Mouse (Mus musculus): ENCODE data around the gene Foxo1. TPM values are rescaled to one million over a fixed set of nuclear protein-coding genes. Genes with fewer than 3 reads are reported as not detected.

The Foxo1 gene
- polyA plus RNA-seq, 1 experiment from 2014 or later, result 6.8 TPM

- no peak overlapping the region for H3K4me3 ChIP-seq (replicated peaks)
- WGBS, result 79% methylated on average over 5 of the region's 5 CpGs
- no peaks in the 10 kb centered on the region for H3K4me1 ChIP-seq (replicated peaks)
- ATAC-seq (ENCODE audit: insufficient number of reproducible peaks, insufficient read depth, low FRiP score, low TSS enrichment, low read depth), result no peak
- H3K36me3 ChIP-seq, result no peaks in the 10 kb centered on the region
- no peak overlapping the region for H3K27ac ChIP-seq
- H3K9ac ChIP-seq (replicated peaks), result no peak overlapping the region
- no peaks in the 10 kb centered on the region for H3K27me3 ChIP-seq
- no peak overlapping the region for H3K4me2 ChIP-seq
- no peaks in the 10 kb centered on the region for H3K9me3 ChIP-seq
These were observed 108.8 kb downstream of the Foxo1 start for GRCm38 (mm10) chr3:52376974-52377373.

GRCm38 (mm10) chr3:52383351-52383750, 115.2 kb downstream of the Foxo1 start:
- Histone ChIP-seq H3K9ac (replicated peaks) (no peak overlapping the region), H3K4me2 (no peak overlapping the region), H3K4me3 (replicated peaks) (no peak overlapping the region), H3K27me3 (no peaks in the 10 kb centered on the region), H3K4me1 (replicated peaks) (peaks cover 8% of the 10 kb centered on the region; the same call in 1 of the 2 replicates), H3K9me3 (no peaks in the 10 kb centered on the region), H3K27ac (no peak overlapping the region), H3K36me3 (no peaks in the 10 kb centered on the region)
- ATAC-seq (ENCODE audit: insufficient number of reproducible peaks, insufficient read depth, low FRiP score, low TSS enrichment, low read depth), result no peak
- 89% methylated on average over 7 of the region's 7 CpGs for WGBS

GRCm38 (mm10) chr3:52386343-52386742, 118.2 kb downstream of the Foxo1 start:
- WGBS, result 46% methylated on average over 8 of the region's 8 CpGs
- Histone ChIP-seq H3K27me3 (no peaks in the 10 kb centered on the region), H3K4me3 (replicated peaks) (no peak overlapping the region), H3K27ac (no peak overlapping the region), H3K9ac (replicated peaks) (no peak overlapping the region), H3K36me3 (no peaks in the 10 kb centered on the region), H3K9me3 (peaks cover 5% of the 10 kb centered on the region; the same call in 1 of the 2 replicates), H3K4me2 (no peak overlapping the region), H3K4me1 (replicated peaks) (peaks cover 12% of the 10 kb centered on the region)
- no peak for ATAC-seq (ENCODE audit: insufficient number of reproducible peaks, insufficient read depth, low FRiP score, low TSS enrichment, low read depth)

- H3K4me1 ChIP-seq (replicated peaks), result peaks cover 18% of the 10 kb centered on the region
- H3K4me2 ChIP-seq, result no peak overlapping the region
- peaks cover 5% of the 10 kb centered on the region; the same call in 1 of the 2 replicates for H3K9me3 ChIP-seq
- ATAC-seq (ENCODE audit: insufficient number of reproducible peaks, insufficient read depth, low FRiP score, low TSS enrichment, low read depth), result no peak
- no peak overlapping the region for H3K9ac ChIP-seq (replicated peaks)
- no peak overlapping the region for H3K4me3 ChIP-seq (replicated peaks)
- H3K27ac ChIP-seq, result no peak overlapping the region
- no peaks in the 10 kb centered on the region for H3K36me3 ChIP-seq
- no peaks in the 10 kb centered on the region for H3K27me3 ChIP-seq
- WGBS, result 86% methylated on average over 7 of the region's 7 CpGs
These were observed 122.2 kb downstream of the Foxo1 start for GRCm38 (mm10) chr3:52390321-52390720.

GRCm38 (mm10) chr3:52390766-52391665, 122.9 kb downstream of the Foxo1 start:
- ATAC-seq (ENCODE audit: insufficient number of reproducible peaks, insufficient read depth, low FRiP score, low TSS enrichment, low read depth), result no peak
- H3K4me1 ChIP-seq (replicated peaks), result peaks cover 21% of the 10 kb centered on the region
- no peak overlapping the region for H3K27ac ChIP-seq
- WGBS, result 60% methylated on average over 17 of the region's 17 CpGs
- no peak overlapping the region for H3K9ac ChIP-seq (replicated peaks)
- no peak overlapping the region for H3K4me3 ChIP-seq (replicated peaks)
- H3K9me3 ChIP-seq, result peaks cover 5% of the 10 kb centered on the region; the same call in 1 of the 2 replicates
- no peak overlapping the region for H3K4me2 ChIP-seq
- no peaks in the 10 kb centered on the region for H3K27me3 ChIP-seq
- no peaks in the 10 kb centered on the region for H3K36me3 ChIP-seq

- peaks cover 27% of the 10 kb centered on the region for H3K4me1 ChIP-seq (replicated peaks)
- ATAC-seq (ENCODE audit: insufficient number of reproducible peaks, insufficient read depth, low FRiP score, low TSS enrichment, low read depth), result no peak
- H3K9ac ChIP-seq (replicated peaks), result no peak overlapping the region
- 77% methylated on average over 6 of the region's 6 CpGs for WGBS
- peaks cover 5% of the 10 kb centered on the region; the same call in 1 of the 2 replicates for H3K9me3 ChIP-seq
- no peak overlapping the region for H3K27ac ChIP-seq
- H3K27me3 ChIP-seq, result no peaks in the 10 kb centered on the region
- H3K36me3 ChIP-seq, result no peaks in the 10 kb centered on the region
- H3K4me3 ChIP-seq (replicated peaks), result no peak overlapping the region
- H3K4me2 ChIP-seq, result no peak overlapping the region
These were observed 123.8 kb downstream of the Foxo1 start for GRCm38 (mm10) chr3:52391897-52392296.

- Histone ChIP-seq H3K27ac (no peak overlapping the region), H3K9ac (replicated peaks) (no peak overlapping the region), H3K9me3 (peaks cover 5% of the 10 kb centered on the region; the same call in 1 of the 2 replicates), H3K36me3 (no peaks in the 10 kb centered on the region), H3K4me3 (replicated peaks) (no peak overlapping the region), H3K4me1 (replicated peaks) (peaks cover 26% of the 10 kb centered on the region), H3K27me3 (no peaks in the 10 kb centered on the region), H3K4me2 (no peak overlapping the region)
- WGBS, result 58% methylated on average over 2 of the region's 2 CpGs
- ATAC-seq (ENCODE audit: insufficient number of reproducible peaks, insufficient read depth, low FRiP score, low TSS enrichment, low read depth), result no peak
These were observed 124.4 kb downstream of the Foxo1 start for GRCm38 (mm10) chr3:52392521-52392920.

GRCm38 (mm10) chr3:52393171-52393570, 125.0 kb downstream of the Foxo1 start:
- Histone ChIP-seq H3K4me1 (replicated peaks) (peaks cover 24% of the 10 kb centered on the region), H3K4me3 (replicated peaks) (no peak overlapping the region), H3K36me3 (no peaks in the 10 kb centered on the region), H3K4me2 (no peak overlapping the region), H3K27me3 (0 out of 2 replicates have a peak, but pooled peaks cover 4% of the 10 kb centered on the region), H3K9ac (replicated peaks) (no peak overlapping the region), H3K9me3 (peaks cover 5% of the 10 kb centered on the region; the same call in 1 of the 2 replicates), H3K27ac (no peak overlapping the region)
- ATAC-seq (ENCODE audit: insufficient number of reproducible peaks, insufficient read depth, low FRiP score, low TSS enrichment, low read depth), result no peak
- 76% methylated on average over 10 of the region's 10 CpGs for WGBS

- Histone ChIP-seq H3K27ac (no peak overlapping the region), H3K4me3 (replicated peaks) (no peak overlapping the region), H3K9me3 (no peaks in the 10 kb centered on the region), H3K4me2 (no peak overlapping the region), H3K9ac (replicated peaks) (no peak overlapping the region), H3K27me3 (peaks cover 16% of the 10 kb centered on the region; the same call in 1 of the 2 replicates), H3K36me3 (no peaks in the 10 kb centered on the region), H3K4me1 (replicated peaks) (peaks cover 35% of the 10 kb centered on the region)
- no peak for ATAC-seq (ENCODE audit: insufficient number of reproducible peaks, insufficient read depth, low FRiP score, low TSS enrichment, low read depth)
- 74% methylated on average over 13 of the region's 13 CpGs for WGBS
These were observed 128.1 kb downstream of the Foxo1 start for GRCm38 (mm10) chr3:52396121-52396731.

- Histone ChIP-seq H3K4me3 (replicated peaks) (no peak overlapping the region), H3K36me3 (no peaks in the 10 kb centered on the region), H3K27ac (no peak overlapping the region), H3K4me1 (replicated peaks) (peaks cover 38% of the 10 kb centered on the region), H3K27me3 (peaks cover 19% of the 10 kb centered on the region), H3K9me3 (no peaks in the 10 kb centered on the region), H3K4me2 (no peak overlapping the region), H3K9ac (replicated peaks) (no peak overlapping the region)
- WGBS, result 61% methylated on average over 10 of the region's 10 CpGs
- ATAC-seq (ENCODE audit: insufficient number of reproducible peaks, insufficient read depth, low FRiP score, low TSS enrichment, low read depth), result no peak
These were observed 128.9 kb downstream of the Foxo1 start for GRCm38 (mm10) chr3:52396951-52397615.

GRCm38 (mm10) chr3:52397961-52398360, 129.8 kb downstream of the Foxo1 start:
- Histone ChIP-seq H3K27ac (no peak overlapping the region), H3K27me3 (peaks cover 19% of the 10 kb centered on the region), H3K36me3 (no peaks in the 10 kb centered on the region), H3K9me3 (no peaks in the 10 kb centered on the region), H3K4me1 (replicated peaks) (peaks cover 34% of the 10 kb centered on the region), H3K4me3 (replicated peaks) (no peak overlapping the region), H3K9ac (replicated peaks) (no peak overlapping the region), H3K4me2 (no peak overlapping the region)
- 76% methylated on average over 8 of the region's 8 CpGs for WGBS
- ATAC-seq (ENCODE audit: insufficient number of reproducible peaks, insufficient read depth, low FRiP score, low TSS enrichment, low read depth), result no peak
